Mouse (Mus musculus) monocyte, adult 2 months (primary cell): ENCODE measurements around the gene Hist2h2bb.

ENCODE experiments used
- DNase-seq, 2 experiments: peaks; one replicate each; pipeline ENCODE4 v3.0.0; 2022; ENCODE audit warnings: low spot score in 2 of 2, low read depth in 1 of 2

Hist2h2bb gene

DNA sequence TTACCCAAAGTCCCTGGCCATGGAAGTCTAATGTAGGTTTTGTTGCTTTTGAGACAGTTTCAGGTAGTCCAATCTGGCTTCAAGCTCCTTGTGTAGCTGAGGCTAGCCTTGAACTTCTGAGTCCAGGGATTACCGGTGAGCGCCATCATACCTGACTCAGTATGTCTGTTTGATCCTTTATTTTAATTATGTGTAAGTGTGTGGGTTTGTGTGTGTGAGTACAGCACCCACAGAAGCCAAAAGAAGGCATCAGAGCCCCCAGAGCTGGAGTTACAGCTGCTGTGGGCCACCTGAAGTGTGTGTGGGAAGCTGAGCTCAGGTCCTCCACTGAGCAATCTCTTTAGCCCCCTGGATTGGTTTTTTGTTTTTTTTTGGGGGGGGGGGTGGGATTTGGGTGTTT, 30.0 kb downstream of the Hist2h2bb start:
- no peak for DNase-seq

DNA sequence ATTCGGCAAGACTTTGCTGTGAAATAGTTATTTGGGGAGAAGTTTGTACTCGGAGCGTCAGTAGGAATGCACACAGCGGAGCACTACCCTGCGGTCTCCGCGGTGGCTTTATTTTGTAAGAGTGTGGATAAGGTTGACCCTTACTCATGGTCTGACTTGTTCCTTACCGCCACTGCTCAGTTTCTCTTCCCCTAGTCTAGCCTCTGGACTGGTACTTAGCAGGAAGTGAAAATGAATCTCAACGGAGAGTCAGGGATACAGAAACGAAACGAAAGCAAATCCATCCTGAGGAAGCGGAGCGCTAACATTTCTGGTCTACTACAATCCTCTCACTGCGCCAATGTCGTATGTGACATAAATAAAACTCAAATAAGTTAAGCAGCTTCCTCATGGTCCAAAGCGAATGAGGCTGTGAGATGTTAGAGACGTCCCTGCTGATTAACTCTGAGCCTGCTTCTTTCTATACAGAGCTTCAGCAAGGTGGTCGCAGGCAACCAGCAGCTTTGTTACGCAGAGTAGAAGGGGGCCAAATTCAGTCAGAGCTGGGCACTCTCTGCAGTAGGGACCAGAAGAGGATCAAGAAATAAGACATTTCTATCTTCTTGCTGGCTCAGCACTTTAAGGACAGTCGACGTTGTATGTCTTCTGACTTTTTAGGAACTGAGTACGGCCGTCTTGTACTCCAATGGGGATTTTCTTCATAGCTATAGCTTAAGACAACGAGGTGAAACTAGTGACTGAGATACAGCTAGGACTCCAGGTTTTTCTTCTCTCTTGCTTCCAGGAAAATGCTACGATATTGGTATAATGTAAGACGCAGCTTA, 31.4 kb downstream of the Hist2h2bb start:
- peak; percentile 61 to 64 for DNase-seq

DNA sequence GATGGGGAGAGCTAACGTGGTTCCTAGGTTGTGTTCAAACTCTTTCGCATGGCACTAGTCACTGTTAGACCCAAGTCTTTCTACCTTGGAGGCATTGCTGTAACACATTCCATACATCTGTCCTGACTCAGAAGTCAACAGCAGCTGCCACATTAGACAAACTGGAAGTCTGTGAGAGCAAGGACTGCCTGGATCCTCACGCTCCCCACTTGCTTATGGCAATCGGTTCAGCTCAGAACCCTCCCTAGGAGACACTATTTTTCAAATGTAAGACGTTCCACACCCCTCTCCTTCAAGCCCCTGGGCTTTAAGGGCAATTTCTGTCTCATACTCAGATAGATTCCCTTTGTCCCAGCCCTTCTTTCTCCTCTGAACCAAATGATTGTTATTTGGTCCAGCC, 32.5 kb downstream of the Hist2h2bb start:
- no peak for DNase-seq

DNA sequence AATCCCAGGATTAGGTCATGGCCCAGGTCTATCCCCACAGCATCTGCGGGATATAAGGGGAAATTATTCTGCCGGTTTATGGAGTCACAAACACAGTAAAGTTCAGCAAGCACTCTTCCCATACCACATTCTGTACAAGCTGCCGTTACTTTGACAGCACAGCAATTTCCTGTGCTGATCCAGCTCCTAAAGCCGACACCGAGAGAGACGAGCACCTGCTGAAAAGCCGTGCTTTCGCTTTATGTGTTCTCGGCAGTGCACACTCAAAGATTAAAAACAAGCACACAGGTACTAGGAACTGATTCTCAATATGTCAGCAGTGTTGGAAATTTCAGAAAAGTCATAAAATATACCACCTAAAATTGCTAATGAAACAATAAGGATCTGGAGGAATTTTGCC, 37.0 kb downstream of the Hist2h2bb start:
- DNase-seq = no peak

DNA sequence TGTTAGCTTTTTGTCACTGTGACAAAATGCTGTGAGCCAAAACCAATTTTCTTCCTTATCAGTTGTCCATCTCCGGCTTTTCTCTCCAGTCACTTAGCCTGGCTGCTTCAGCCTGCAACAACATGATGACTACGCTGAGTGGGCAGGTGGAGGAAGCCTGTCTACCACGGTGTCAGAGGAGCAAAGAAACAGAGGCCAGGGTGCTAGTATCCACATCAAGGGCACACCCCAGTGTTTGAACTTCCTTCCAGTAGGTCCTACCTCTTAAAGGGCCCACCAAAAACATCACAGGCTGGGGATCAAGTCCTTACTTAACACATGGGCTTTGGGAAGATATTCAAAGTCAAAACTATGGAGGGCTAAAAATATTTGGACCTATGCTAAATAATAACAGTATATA, 39.9 kb downstream of the Hist2h2bb start:
- DNase-seq = no peak

DNA sequence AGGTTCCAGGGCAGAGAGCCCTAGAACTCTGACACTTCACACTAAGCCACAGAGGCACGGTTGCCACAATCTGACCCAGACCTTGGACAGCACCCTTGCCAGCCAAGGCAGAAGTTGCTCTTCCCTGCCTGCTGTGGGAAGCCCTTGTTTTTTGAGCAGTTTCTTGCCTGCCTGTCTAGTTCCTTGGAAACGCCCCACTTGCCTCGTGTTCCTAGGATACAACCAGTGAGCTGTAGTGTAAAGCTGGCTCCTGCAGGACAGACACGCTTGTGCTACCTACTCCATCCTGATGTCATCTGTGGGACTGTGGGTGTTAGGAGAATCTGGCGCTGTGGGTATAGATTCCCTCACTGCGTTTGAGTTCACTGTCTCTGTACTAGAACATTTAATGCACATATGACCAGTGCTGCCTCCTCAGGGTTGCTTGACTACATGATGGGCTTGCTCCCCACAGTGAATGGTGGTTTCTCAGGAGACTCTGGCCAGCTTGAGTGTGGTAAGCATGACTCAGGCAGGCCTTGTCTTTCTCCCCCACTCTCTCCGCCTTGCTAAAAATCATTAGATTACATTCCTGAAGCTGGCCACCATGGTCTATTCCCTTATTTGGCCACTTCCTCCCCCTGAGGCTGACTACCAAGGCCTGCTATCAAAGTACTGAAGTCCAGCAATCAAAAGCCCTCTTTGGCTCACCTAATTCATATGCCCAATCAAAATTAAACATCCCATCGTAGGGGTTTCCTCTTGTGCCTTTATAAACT, 43.0 kb downstream of the Hist2h2bb start:
- DNase-seq = no peak
